Mouse (Mus musculus): ENCODE results near the gene Olfr1015.

DNA sequence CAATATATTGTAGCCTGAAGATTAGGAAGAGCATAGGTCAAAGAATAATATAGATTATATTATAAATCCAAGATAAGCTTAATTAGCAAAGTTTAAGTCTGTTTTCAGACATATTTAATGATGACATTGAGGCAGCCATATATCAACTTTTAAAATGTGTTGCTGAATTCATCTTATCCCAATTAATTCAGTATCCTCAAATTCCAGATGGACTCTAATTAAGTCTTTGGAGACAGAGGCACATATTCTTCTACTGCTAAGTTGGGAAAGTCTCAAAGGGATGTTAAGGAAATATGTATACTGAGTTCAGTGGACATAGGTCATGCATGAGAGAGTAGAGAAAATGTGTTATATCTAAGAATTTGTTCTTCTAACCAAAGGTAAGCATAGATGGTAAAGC lies at the start of gene Olfr1015:
- TF ChIP-seq EP300 (IDR thresholded peaks at IDR 0.05; ENCODE audit: low read depth) (no peak), CTCF (IDR thresholded peaks at IDR 0.05; ENCODE audit: low read depth) (no peak)
